Mouse (Mus musculus) ES-E14 (cell line): Measurements from ENCODE around the gene Cngb1. TPM values are rescaled to one million over a fixed set of nuclear protein-coding genes. Genes with fewer than 3 reads are reported as not detected.

ENCODE experiments used
- DNase-seq: peaks from one replicate; pipeline ENCODE4 v3.0.0-alpha.2; 2013; ENCODE audit warnings: low read depth, low spot score
- H3K27ac ChIP-seq: 2 replicates; pipeline ENCODE4 v1.5.1; 2012; ENCODE audit warnings: low read depth, mild to moderate bottlenecking, low read length, moderate library complexity, mixed read lengths; ENCODE audit not compliant: poor library complexity, insufficient read depth, severe bottlenecking
- H3K36me3 ChIP-seq: 2 replicates; pipeline ENCODE4 v1.6.1; 2012; ENCODE audit warnings: mild to moderate bottlenecking, low read length, moderate library complexity, mixed read lengths; ENCODE audit not compliant: control insufficient read depth, poor library complexity, insufficient read depth, severe bottlenecking
- H3K4me1 ChIP-seq, 2 experiments: fragments of 150-350 bp in 1 of 2; sonication (generic) in 1 of 2; 2 replicates each; pipeline ENCODE4 v1.6.1; 2012; ENCODE audit warnings: low read length in 2 of 2, mild to moderate bottlenecking in 1 of 2, mixed read lengths in 1 of 2; ENCODE audit not compliant: control insufficient read depth in 2 of 2, insufficient read depth in 2 of 2, poor library complexity in 1 of 2
- H3K4me3 ChIP-seq, 2 experiments: fragments of 150-350 bp in 1 of 2; sonication (generic) in 1 of 2; 2 replicates each; pipeline ENCODE4 v1.5.1; 2012; ENCODE audit warnings: low read length in 2 of 2, low read depth in 1 of 2, mild to moderate bottlenecking in 1 of 2, mixed read lengths in 1 of 2; ENCODE audit not compliant: insufficient read depth in 1 of 2, poor library complexity in 1 of 2, severe bottlenecking in 1 of 2
- H3K9ac ChIP-seq: 2 replicates; pipeline ENCODE4 v1.6.1; 2012; ENCODE audit warnings: low read depth, mild to moderate bottlenecking, low read length, mixed read lengths; ENCODE audit not compliant: poor library complexity, insufficient read depth, severe bottlenecking
- H3K9me3 ChIP-seq: fragments of 150-350 bp; sonication (generic); 2 replicates; pipeline ENCODE4 v1.6.1; 2012; ENCODE audit warnings: low read depth, mild to moderate bottlenecking, low read length; ENCODE audit not compliant: control insufficient read depth, insufficient read depth
- CHD2 ChIP-seq: IDR thresholded peaks from 2 replicates; pipeline ENCODE4 v1.6.1; 2014; ENCODE audit warnings: mild to moderate bottlenecking, low read depth, low read length, inconsistent platforms
- HCFC1 ChIP-seq: IDR thresholded peaks from 2 replicates; pipeline ENCODE4 v1.6.1; 2012; ENCODE audit warnings: low read length, inconsistent platforms, borderline replicate concordance; ENCODE audit not compliant: insufficient read depth
- MAFK ChIP-seq: IDR thresholded peaks from 2 replicates; pipeline ENCODE4 v1.6.1; 2014; ENCODE audit warnings: mild to moderate bottlenecking, low read depth, low read length, inconsistent platforms; ENCODE audit not compliant: insufficient read depth
- ZC3H11A ChIP-seq: IDR thresholded peaks from 2 replicates; pipeline ENCODE4 v1.6.1; 2012; ENCODE audit warnings: low read depth, mild to moderate bottlenecking, inconsistent platforms, low read length, borderline replicate concordance
- ZNF384 ChIP-seq: IDR thresholded peaks from 2 replicates; pipeline ENCODE4 v1.6.1; 2012; ENCODE audit warnings: low read depth, low read length, inconsistent platforms
- in situ Hi-C, 2 experiments: fragments of 600-800 bp; cut with MboI; formaldehyde crosslinking; loops; one replicate each; pipeline ENCODE4 v1.15.1; 2025; ENCODE audit warnings: low sequenced_read_pairs in 2 of 2, inconsistent platforms in 1 of 2; ENCODE audit not compliant: unreplicated experiment in 2 of 2
- total RNA-seq: library from RNA; depleted of rRNA; stranded (reverse); fragments of 300-350 nt; gene quantifications from 2 replicates; pipeline ENCODE4 v1.2.3, GENCODE M21; 2012

The Cngb1 gene
- total RNA-seq, 1 experiment = 1.5 TPM

- peak within 1 kb of the TSS; percentile 82 to 96 for H3K4me3 ChIP-seq
- peaks cover 9% of the 10 kb centered on the region; the same call in 1 of the 2 replicates for H3K36me3 ChIP-seq
- H3K4me1 ChIP-seq = peaks cover 3 to 14% of the 10 kb centered on the region in 2 experiments; a peak in 2 of 4 replicates
- TF ChIP-seq MAFK (no peak), ZC3H11A (no peak), CHD2 (no peak), HCFC1 (peak; percentile 58; the same call in 1 of the 2 replicates), ZNF384 (no peak)
- H3K9me3 ChIP-seq = no peaks in the 10 kb centered on the region
- peak within 1 kb of the TSS; percentile 85 for H3K9ac ChIP-seq
- H3K27ac ChIP-seq = peak within 1 kb of the TSS; percentile 85
- in situ Hi-C loops = no loop called here
- peak; percentile 80 for DNase-seq
Measured at GRCm38 (mm10) chr8:95331720-95332436, 25.5 kb upstream of the Cngb1 start, which contains the start of the genes Zfp319 and Usb1. Zfp319 (minus strand) TSS chr8:95331950. Usb1 (plus strand) TSS chr8:95332284.

DNA sequence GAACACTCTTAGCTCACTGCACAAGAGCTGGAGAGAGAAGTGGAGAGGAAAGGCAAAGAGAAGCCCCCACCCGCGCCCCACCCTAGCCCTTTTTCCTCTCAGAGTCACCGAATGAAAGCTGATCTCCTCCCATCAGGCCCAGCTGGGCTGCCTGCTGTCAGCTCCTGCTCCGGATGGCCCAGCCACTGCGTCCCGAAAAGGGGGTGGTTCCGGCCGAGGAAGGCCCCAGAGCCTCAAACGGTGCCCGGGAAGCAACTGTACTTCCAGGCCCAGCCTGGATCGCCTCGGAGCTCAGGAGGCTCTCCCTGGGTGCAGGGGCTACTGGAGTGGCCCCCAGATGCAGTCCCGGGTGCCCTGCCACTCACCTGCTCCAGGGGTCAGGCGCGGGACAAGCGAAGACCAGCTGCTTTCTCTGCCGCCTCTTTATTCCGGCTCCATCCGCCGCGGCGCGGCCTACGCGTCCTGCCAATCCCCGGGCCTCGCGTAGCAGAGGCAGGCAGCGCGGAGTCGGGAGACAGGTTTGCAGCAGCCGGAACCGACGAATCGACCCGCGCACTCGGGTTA, 24.9 kb upstream of the Cngb1 start:
- TF ChIP-seq MAFK (no peak), HCFC1 (no peak), ZNF384 (no peak), ZC3H11A (no peak), CHD2 (no peak)
- in situ Hi-C loops = no loop called here
- no peak for DNase-seq
- Histone ChIP-seq H3K9me3 (no peaks in the 10 kb centered on the region), H3K36me3 (peaks cover 15% of the 10 kb centered on the region; the same call in 1 of the 2 replicates), H3K4me3 (peak overlapping the region; percentile 82 to 96), H3K4me1 (peaks cover 3 to 14% of the 10 kb centered on the region in 2 experiments; a peak in 2 of 4 replicates), H3K9ac (peak overlapping the region; percentile 85), H3K27ac (no peak overlapping the region)

DNA sequence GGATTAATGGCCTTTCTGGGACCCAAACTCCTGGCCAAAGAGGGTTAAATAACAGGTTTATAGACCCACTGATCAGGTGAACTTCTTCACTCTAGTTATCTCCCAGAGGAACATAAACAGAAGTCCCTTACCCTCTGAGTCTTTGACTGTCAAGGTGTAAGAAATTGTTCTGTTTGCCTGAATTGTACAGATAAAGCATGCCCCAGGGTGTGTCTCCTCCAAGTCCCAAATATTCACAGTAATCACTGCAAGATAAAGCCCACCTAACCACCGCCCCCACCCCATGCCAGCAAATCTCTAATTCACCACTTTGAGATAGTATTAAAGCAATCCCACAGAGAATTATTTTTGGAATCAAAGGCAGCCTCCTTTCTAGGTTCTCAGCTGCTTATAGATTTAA, 24.0 kb upstream of the Cngb1 start:
- in situ Hi-C loops = no loop called here
- no peaks in the 10 kb centered on the region for H3K9me3 ChIP-seq
- H3K4me1 ChIP-seq = peaks cover 3 to 14% of the 10 kb centered on the region in 2 experiments; a peak in 2 of 4 replicates
- DNase-seq = no peak
- H3K9ac ChIP-seq = no peak overlapping the region
- no peak overlapping the region for H3K4me3 ChIP-seq
- no peak overlapping the region for H3K27ac ChIP-seq
- TF ChIP-seq ZC3H11A (no peak), CHD2 (no peak), MAFK (no peak), HCFC1 (no peak)
- peaks cover 15% of the 10 kb centered on the region; the same call in 1 of the 2 replicates for H3K36me3 ChIP-seq

DNA sequence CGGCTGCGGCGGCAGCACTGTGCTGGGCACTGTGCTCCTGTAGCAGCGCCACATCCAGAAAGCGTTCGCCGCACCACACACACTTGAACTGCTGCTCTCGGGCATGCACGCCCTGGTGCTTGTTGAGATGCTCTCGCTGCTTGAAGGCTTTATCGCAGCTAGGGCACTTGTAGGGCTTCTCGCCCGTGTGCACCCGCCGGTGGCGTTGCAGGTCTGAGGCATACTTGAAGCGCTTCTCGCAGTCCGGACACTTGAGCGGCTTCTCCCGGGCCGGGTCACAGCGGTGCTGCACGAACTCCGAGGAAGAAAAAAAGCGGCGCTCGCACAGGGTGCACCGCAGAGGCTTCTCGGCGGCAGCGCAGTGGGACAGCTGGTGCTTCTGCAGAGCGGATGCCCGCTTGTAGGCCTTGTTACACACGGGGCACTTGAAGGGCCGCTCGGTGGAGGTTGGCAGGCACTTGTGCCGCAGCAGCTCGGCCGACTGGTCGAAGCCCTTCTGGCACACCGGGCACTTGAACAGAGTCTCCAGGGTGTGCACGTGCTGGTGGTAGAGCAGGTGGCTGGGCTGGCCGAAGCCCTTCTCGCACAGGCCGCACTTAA, 21.6 kb upstream of the Cngb1 start:
- no peak overlapping the region; the same call in 1 of the 2 replicates for H3K9ac ChIP-seq
- in situ Hi-C loops = no loop called here
- H3K9me3 ChIP-seq = no peaks in the 10 kb centered on the region
- DNase-seq = no peak
- peak overlapping the region; percentile 42 to 59 for H3K4me3 ChIP-seq
- H3K4me1 ChIP-seq = peaks cover 3 to 10% of the 10 kb centered on the region in 2 experiments; a peak in 2 of 4 replicates
- no peak overlapping the region for H3K27ac ChIP-seq
- TF ChIP-seq ZNF384 = no peak
- no peak for TF ChIP-seq CHD2
- TF ChIP-seq HCFC1 = no peak
- no peak for TF ChIP-seq MAFK
- TF ChIP-seq ZC3H11A = no peak
- peaks cover 15% of the 10 kb centered on the region; the same call in 1 of the 2 replicates for H3K36me3 ChIP-seq
